Mouse (Mus musculus): ENCODE results near the gene Otulinl. TPM values are rescaled to one million over a fixed set of nuclear protein-coding genes. Genes with fewer than 3 reads are reported as not detected.
"Not testable (repeated sequence)": the region's sequence is repeated elsewhere in the genome, so short reads cannot be mapped to it uniquely, and the experiment has no call there.

Gene Otulinl
- 11.7 and 14.8 TPM in 2 replicates for polyA plus RNA-seq (2015; fragmentation: Nextera tagmentation; extraction: Ambion mirVana)

DNA sequence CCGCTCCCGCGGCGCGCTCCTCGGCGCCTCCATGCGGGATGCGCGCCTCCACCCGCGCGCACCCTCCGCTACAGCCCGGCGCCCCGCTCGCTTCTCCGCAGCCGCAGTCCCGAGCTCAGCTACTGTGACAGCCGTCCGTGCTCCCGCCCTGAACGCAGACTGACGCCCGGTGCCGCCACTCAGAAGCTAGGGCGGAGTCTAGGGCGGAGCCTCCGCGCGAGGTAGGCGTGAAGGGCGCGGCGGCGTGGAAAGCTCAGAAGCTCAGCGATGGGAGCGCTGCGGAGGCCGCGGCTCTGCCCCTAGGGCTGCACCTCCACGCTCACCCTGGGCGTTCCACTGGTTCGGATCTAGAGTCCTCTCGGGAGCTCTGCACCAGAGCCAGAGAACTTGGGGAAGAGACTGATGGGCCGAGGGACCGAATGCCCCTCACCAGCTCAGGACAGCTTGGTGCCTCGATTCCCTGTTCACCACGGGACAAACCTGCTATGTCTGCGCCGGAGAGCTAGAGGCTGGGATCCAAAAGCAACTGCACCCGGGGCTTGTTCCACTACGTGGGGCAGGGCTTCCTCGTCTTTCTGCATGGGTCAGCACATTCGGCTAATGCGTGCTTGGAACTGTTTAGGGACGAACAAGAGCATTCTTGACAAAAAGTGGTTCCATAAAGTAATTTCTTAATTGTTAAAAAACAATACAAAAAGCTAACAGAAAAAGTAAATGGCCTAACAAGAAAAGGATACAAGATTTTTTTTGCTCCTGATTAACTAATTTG lies at the start of gene Otulinl:
TSS of gene Otulinl (minus strand) at position 161 of the 769 bp plus-strand sequence.
- peak within 1 kb of the TSS; percentile 68 for H3K27ac ChIP-seq (replicated peaks)
- ATAC-seq (ENCODE audit: low read depth) = peak; percentile 100
- under 1% methylated on average over 59 of the region's 59 CpGs for WGBS

DNA sequence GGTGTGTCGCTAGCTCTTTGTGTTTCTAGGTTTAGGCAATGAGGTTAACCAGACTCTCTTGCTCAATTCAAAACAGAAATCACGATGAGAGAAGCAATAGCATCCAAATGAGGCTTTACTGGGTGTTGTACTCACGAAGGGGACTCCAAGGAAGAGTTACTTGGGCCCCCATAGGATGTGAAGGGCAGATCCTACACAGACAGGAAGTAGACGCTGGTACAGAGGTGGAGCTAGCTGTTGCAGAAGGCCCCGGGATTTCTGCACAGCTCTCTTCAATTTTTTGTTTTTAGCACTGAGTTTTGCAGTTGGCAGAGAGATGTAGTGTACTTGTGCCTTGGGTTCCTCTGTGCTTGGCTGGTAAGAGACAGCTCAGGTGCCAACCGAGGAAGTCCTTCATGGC lies 44.8 kb upstream of the Otulinl start:
- Histone ChIP-seq H3K36me3 (peaks cover 17% of the 10 kb centered on the region; the same call in 1 of the 2 replicates), H3K4me3 (no peak overlapping the region), H3K27me3 (no peaks in the 10 kb centered on the region), H3K27ac (replicated peaks) (no peak overlapping the region), H3K9me3 (no peaks in the 10 kb centered on the region), H3K4me2 (no peak overlapping the region), H3K4me1 (replicated peaks) (no peaks in the 10 kb centered on the region), H3K9ac (no peak overlapping the region)
- no peak for ATAC-seq (ENCODE audit: low read depth)
- 80% methylated on average over 6 of the region's 6 CpGs for WGBS

More for the DNA sequence above, at the start of gene Otulinl:
- Histone ChIP-seq H3K9ac (peak within 1 kb of the TSS; percentile 78), H3K9me3 (no peaks in the 10 kb centered on the region), H3K4me1 (replicated peaks) (peaks cover 14% of the 10 kb centered on the region; the same call in 1 of the 2 replicates), H3K4me3 (peak within 1 kb of the TSS; percentile 64), H3K36me3 (no peaks in the 10 kb centered on the region), H3K4me2 (peak within 1 kb of the TSS; percentile 85), H3K27me3 (peaks cover 3% of the 10 kb centered on the region; the same call in 1 of the 2 replicates)

- WGBS = 69% methylated on average over 9 of the region's 9 CpGs
- Histone ChIP-seq H3K9me3 (0 out of 2 replicates have a peak, but pooled peaks cover 6% of the 10 kb centered on the region), H3K36me3 (peaks cover 10% of the 10 kb centered on the region; the same call in 1 of the 2 replicates), H3K4me1 (replicated peaks) (no peaks in the 10 kb centered on the region), H3K4me2 (no peak overlapping the region), H3K27me3 (no peaks in the 10 kb centered on the region), H3K27ac (replicated peaks) (peak overlapping the region; percentile 42), H3K9ac (no peak overlapping the region), H3K4me3 (no peak overlapping the region)
- no peak for ATAC-seq (ENCODE audit: low read depth)
Observed at GRCm38 (mm10) chr15:27724796-27725680, 43.7 kb upstream of the Otulinl start.

GRCm38 (mm10) chr15:27724298-27724697 lies 42.9 kb upstream of the Otulinl start:
- H3K27me3 ChIP-seq = no peaks in the 10 kb centered on the region
- H3K4me1 ChIP-seq (replicated peaks) = no peaks in the 10 kb centered on the region
- WGBS = 67% methylated on average over 6 of the region's 6 CpGs
- peaks cover 7% of the 10 kb centered on the region; the same call in 1 of the 2 replicates for H3K36me3 ChIP-seq
- H3K9ac ChIP-seq = no peak overlapping the region
- ATAC-seq (ENCODE audit: low read depth) = no peak
- no peak overlapping the region for H3K4me3 ChIP-seq
- H3K9me3 ChIP-seq = 0 out of 2 replicates have a peak, but pooled peaks cover 6% of the 10 kb centered on the region
- H3K27ac ChIP-seq (replicated peaks) = peak overlapping the region; percentile 42
- H3K4me2 ChIP-seq = no peak overlapping the region

GRCm38 (mm10) chr15:27723746-27724145 lies 42.4 kb upstream of the Otulinl start:
- no peak overlapping the region for H3K4me3 ChIP-seq
- WGBS = 60% methylated on average over 6 of the region's 6 CpGs

GRCm38 (mm10) chr15:27720297-27720696 lies 38.9 kb upstream of the Otulinl start:
- not testable (repeated sequence) for H3K36me3 ChIP-seq; H3K27ac ChIP-seq (replicated peaks); H3K9me3 ChIP-seq; H3K4me1 ChIP-seq (replicated peaks); H3K9ac ChIP-seq; H3K27me3 ChIP-seq; H3K4me2 ChIP-seq; H3K4me3 ChIP-seq; ATAC-seq (ENCODE audit: low read depth)
- 93% methylated on average over 8 of the region's 8 CpGs for WGBS

More at GRCm38 (mm10) chr15:27723746-27724145, 42.4 kb upstream of the Otulinl start:
- Histone ChIP-seq H3K9ac (no peak overlapping the region), H3K36me3 (peaks cover 2% of the 10 kb centered on the region; the same call in 1 of the 2 replicates), H3K4me2 (no peak overlapping the region), H3K9me3 (0 out of 2 replicates have a peak, but pooled peaks cover 6% of the 10 kb centered on the region), H3K4me1 (replicated peaks) (no peaks in the 10 kb centered on the region), H3K27me3 (no peaks in the 10 kb centered on the region), H3K27ac (replicated peaks) (no peak overlapping the region)
- no peak for ATAC-seq (ENCODE audit: low read depth)

DNA sequence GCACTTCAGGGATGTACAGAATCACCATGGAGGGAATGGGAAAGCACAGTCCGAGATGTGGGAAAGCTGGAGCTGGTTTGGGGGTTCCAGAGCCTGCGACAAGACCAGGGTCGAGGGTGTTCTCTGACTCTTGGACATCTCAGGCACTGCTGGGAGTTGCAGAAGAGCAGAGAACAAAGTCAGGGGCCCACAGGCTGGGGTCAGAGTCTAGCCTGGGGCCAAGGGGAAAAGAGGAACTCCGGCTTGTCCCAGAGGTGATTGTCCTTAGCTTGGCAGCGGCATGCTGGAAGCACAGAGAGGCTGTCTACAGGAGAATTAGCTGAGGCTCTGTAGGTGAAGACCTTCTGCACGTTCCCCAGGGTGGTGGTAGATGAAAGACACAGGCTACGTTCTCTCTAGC lies 37.3 kb upstream of the Otulinl start:
- no peak overlapping the region for H3K4me2 ChIP-seq
- no peak for ATAC-seq (ENCODE audit: low read depth)
- WGBS = 80% methylated on average over 7 of the region's 7 CpGs
- no peaks in the 10 kb centered on the region for H3K27me3 ChIP-seq
- H3K27ac ChIP-seq (replicated peaks) = no peak overlapping the region
- no peaks in the 10 kb centered on the region for H3K4me1 ChIP-seq (replicated peaks)
- H3K9ac ChIP-seq = no peak overlapping the region
- 0 out of 2 replicates have a peak, but pooled peaks cover 6% of the 10 kb centered on the region for H3K9me3 ChIP-seq
- no peak overlapping the region for H3K4me3 ChIP-seq
- H3K36me3 ChIP-seq = no peaks in the 10 kb centered on the region

DNA sequence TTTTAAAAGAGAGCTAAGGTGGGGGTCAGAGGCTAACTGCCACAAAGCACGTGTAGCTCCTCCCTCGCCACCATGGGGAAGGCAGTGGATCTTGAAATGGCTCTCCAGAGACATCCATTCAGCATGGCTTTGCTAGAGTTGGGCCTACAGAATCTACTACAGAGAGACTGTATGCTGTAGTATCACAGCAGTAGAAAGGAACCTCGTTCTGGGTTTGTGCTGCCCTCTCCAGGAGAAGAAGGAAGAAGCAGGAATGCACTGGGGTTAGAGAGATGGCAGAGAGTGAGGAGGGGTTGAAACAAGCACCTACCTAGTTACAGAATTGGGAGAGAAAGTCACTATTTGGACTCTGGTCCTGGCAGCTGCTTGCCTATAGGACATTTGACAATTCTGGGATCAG lies 34.0 kb upstream of the Otulinl start:
- 24% methylated on average over 3 of the region's 3 CpGs for WGBS
- Histone ChIP-seq H3K4me3 (no peak overlapping the region), H3K9me3 (no peaks in the 10 kb centered on the region), H3K36me3 (no peaks in the 10 kb centered on the region), H3K4me1 (replicated peaks) (no peaks in the 10 kb centered on the region), H3K9ac (no peak overlapping the region), H3K27me3 (no peaks in the 10 kb centered on the region), H3K27ac (replicated peaks) (no peak overlapping the region), H3K4me2 (no peak overlapping the region)
- ATAC-seq (ENCODE audit: low read depth) = no peak

- Histone ChIP-seq H3K9me3 (no peaks in the 10 kb centered on the region), H3K4me3 (no peak overlapping the region), H3K27ac (replicated peaks) (no peak overlapping the region), H3K27me3 (no peaks in the 10 kb centered on the region), H3K4me2 (no peak overlapping the region), H3K4me1 (replicated peaks) (no peaks in the 10 kb centered on the region), H3K36me3 (no peaks in the 10 kb centered on the region), H3K9ac (no peak overlapping the region)
- ATAC-seq (ENCODE audit: low read depth) = no peak
- 86% methylated on average over 9 of the region's 9 CpGs for WGBS
Observed at GRCm38 (mm10) chr15:27710698-27711097, 29.3 kb upstream of the Otulinl start.

DNA sequence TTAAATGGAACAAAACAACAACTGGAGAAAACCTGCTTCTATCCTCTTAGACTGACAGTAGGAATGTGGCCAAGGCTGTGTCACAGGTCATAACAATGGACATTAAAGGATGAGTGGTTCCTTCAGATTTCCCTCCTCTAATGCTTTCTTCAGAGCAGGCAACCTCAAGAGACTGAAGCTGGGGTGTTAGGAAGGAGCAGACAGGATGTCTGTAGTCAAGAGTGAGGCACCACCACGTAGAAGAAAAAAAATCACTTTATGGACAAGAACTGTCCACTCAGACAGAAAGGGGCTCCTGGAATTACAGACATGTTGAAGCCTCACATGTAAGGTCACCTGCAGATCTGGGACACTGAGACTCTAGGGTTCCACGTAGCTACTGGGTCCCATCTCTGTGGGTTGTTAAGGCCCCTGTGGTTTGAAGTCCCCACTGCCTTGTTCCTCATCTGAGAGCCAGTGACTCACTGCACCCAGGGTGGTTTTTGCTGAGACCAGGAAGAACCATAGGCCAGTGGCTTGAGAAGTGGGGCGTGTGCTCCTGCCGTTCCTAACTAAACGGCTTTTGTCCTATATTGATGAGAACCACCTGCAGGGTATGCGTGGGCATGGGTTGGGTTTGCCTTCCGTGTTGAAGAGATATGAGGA lies 27.7 kb upstream of the Otulinl start:
- Histone ChIP-seq H3K4me3 (no peak overlapping the region), H3K4me2 (no peak overlapping the region), H3K27ac (replicated peaks) (no peak overlapping the region), H3K27me3 (no peaks in the 10 kb centered on the region), H3K36me3 (no peaks in the 10 kb centered on the region), H3K9ac (no peak overlapping the region), H3K4me1 (replicated peaks) (no peaks in the 10 kb centered on the region), H3K9me3 (no peaks in the 10 kb centered on the region)
- ATAC-seq (ENCODE audit: low read depth) = no peak
- 92% methylated on average over 7 of the region's 7 CpGs for WGBS

DNA sequence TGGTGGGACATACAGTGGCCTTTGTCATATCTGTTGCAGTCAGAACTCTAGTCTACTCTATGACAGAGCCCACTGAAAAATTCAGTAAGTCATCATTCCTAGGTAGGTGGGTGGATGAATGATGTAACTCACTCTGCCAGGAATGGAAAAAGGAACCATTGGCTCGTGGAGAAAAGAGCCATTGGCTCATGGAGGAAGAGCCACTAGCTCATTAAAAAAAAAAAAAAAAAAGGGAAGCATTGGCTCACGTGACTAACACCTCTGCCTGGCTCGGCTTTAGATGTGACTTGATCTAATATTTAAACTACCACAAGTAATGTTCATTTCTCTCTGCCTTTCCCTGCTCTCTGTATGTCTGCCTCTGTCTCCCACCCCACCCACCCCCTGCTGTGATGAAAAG lies 27.1 kb upstream of the Otulinl start:
- no peak for ATAC-seq (ENCODE audit: low read depth)
- WGBS = 69% methylated on average over 3 of the region's 3 CpGs
- H3K9ac ChIP-seq = no peak overlapping the region
- no peak overlapping the region for H3K27ac ChIP-seq (replicated peaks)
- H3K4me3 ChIP-seq = no peak overlapping the region
- no peaks in the 10 kb centered on the region for H3K36me3 ChIP-seq
- H3K4me1 ChIP-seq (replicated peaks) = no peaks in the 10 kb centered on the region
- H3K27me3 ChIP-seq = no peaks in the 10 kb centered on the region
- H3K4me2 ChIP-seq = no peak overlapping the region
- no peaks in the 10 kb centered on the region for H3K9me3 ChIP-seq

DNA sequence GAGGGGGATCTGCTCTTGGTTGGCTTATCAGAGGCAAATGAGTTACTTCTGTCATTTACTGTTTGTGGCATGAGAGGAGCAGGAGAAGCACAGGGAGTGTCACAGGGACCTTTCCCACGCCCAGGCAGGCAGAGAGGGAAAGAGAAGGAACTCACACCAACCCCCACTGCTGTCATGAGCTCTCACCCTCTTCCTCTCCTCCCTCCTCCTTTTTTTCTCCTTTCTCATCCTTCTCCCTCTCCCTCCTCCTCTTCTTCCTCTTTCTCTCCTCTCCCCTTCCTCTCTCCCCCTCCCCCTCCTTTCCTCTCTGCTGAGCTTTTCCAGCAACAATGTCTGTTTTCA lies 21.6 kb upstream of the Otulinl start:
- Histone ChIP-seq H3K36me3 (no peaks in the 10 kb centered on the region), H3K4me2 (no peak overlapping the region), H3K27ac (replicated peaks) (no peak overlapping the region), H3K4me1 (replicated peaks) (peaks cover 15% of the 10 kb centered on the region), H3K9me3 (no peaks in the 10 kb centered on the region), H3K9ac (no peak overlapping the region), H3K27me3 (no peaks in the 10 kb centered on the region), H3K4me3 (no peak overlapping the region)
- ATAC-seq (ENCODE audit: low read depth) = no peak
- 20% methylated on average over 1 of the region's 1 CpGs for WGBS

Data from neural tube, embryonic 13.5 days (tissue).